16 mouse cellular contexts compared by ENCODE assay signal in genomic region chr6:29431473-29431872, GRCm38 (mm10). TPM values are rescaled to one million over a fixed set of nuclear protein-coding genes. Genes with fewer than 3 reads are reported as not detected.
A peak's percentile ranks its signal among the peaks of the same experiment; 100 is the strongest.
DNase-seq lines count a peak whose midpoint lies in the region; TF ChIP-seq lines count a peak whose summit lies in the region.
"Had no signal": no experiment of that assay in that cellular context is flagged by ENCODE, and none has a peak within 500 bp of the region (broad histone marks: within the 10 kb centered on the region; RNA-seq: fewer than 3 reads in every experiment).

No protein-coding gene starts in this region.

- no peak overlapping the region for H3K9ac ChIP-seq in heart, adult 2 months (ENCODE audit: low read depth, low read length)
- H3K9ac ChIP-seq: stomach, embryonic 15.5 days had no signal

- 0 out of 2 replicates have a peak, but pooled peaks have one; percentile 46 for TF ChIP-seq EP300 in heart, adult 2 months (IDR thresholded peaks at IDR 0.05; ENCODE audit: insufficient read depth, low read depth, low read length)

- peak; percentile 20 for DNase-seq in embryo, embryonic 11 days
- DNase-seq in embryo, embryonic 10 days (ENCODE audit: low spot score) = no peak
- peak; percentile 21 for DNase-seq in adipocyte (ENCODE audit: low spot score)
- peak; percentile 51 to 74 for DNase-seq in heart, adult 2 months
- DNase-seq in heart, postnatal 36 days = peak; percentile 20 to 37
- DNase-seq in spleen, adult 18-20 months = no peak
- no peak for DNase-seq in natural killer cell, adult 2 months (ENCODE audit: low spot score in 2 of 2)
- no peak for DNase-seq in right cerebral cortex, postnatal 25 days
- DNase-seq: adrenal gland, postnatal 36 days; cerebellum, adult 2 months; kidney, postnatal 36 days had no signal

- H3K79me2 ChIP-seq in heart, adult 2 months (replicated peaks; ENCODE audit: control insufficient read depth, insufficient read depth, low read length) = no peaks in the 10 kb centered on the region

- no peaks in the 10 kb centered on the region for H3K27me3 ChIP-seq in heart, adult 2 months (ENCODE audit: control insufficient read depth, insufficient read depth, low read length)

- H3K4me3 ChIP-seq in heart, adult 2 months = peak overlapping the region; percentile 2; the same call in 1 of the 2 replicates
- H3K4me3 ChIP-seq: erythroblast, embryonic 14.5 days; stomach, embryonic 15.5 days had no signal

- TF ChIP-seq CTCF in heart, adult 2 months (IDR thresholded peaks at IDR 0.05) = no peak

- no peak for TF ChIP-seq POLR2A in heart, adult 2 months (IDR thresholded peaks at IDR 0.05; ENCODE audit: insufficient read depth, low read depth, low read length)

- H3K4me1 ChIP-seq in heart, adult 2 months (ENCODE audit: control insufficient read depth, insufficient read depth, low read length) = no peaks in the 10 kb centered on the region; the same call in 1 of the 2 replicates

- peak overlapping the region; percentile 89 for H3K27ac ChIP-seq in heart, adult 2 months
- H3K27ac ChIP-seq: stomach, embryonic 15.5 days had no signal

- no peaks in the 10 kb centered on the region for H3K36me3 ChIP-seq in heart, adult 2 months (ENCODE audit: control insufficient read depth, insufficient read depth, low read length)
- H3K36me3 ChIP-seq: G1E; stomach, embryonic 15.5 days had no signal

- 47% methylated on average over 5 of the region's 5 CpGs for WGBS in heart, adult 2 months

- intact Hi-C loops in heart, adult 2 months (cut with DNase I) = loop anchor here (1.0 to 5.0 kb wide), 2 partner anchors 42 to 69 kb away; no protein-coding TSS in a partner anchor
- intact Hi-C loops in heart, postnatal 36 days (cut with DNase I) = loop anchor here (5.0 kb wide), 1 partner anchor 84 kb away; the partner anchor contains the start of gene Calu

RNA-seq across cellular contexts. Expression of gene Flnc, which starts 1.6 kb away (rescaled TPM):
- total RNA-seq in heart, adult 2 months (2021) = 100 to 1,000 TPM; 192 to 222 TPM
- polyA plus RNA-seq in heart, adult 2 months (2012; rRNA removed) = 56.0 and 69.0 TPM in 2 replicates
- total RNA-seq in heart, postnatal 36 days (2021) = 100 to 1,000 TPM; 205 to 216 TPM
- total RNA-seq: megakaryocyte progenitor cell, adult 5-6 weeks had no signal
- polyA plus RNA-seq: erythroblast, embryonic 14.5 days; inflammation-experienced regulatory T-cells, adult 6 months had no signal

RNA-seq across cellular contexts. Expression of gene Ccdc136, which starts 35.4 kb away (rescaled TPM):
- total RNA-seq in heart, adult 2 months (2021) = 1 to 10 TPM; 1.7 to 2.4 TPM
- 2.1 and 3.0 TPM in 2 replicates for polyA plus RNA-seq in heart, adult 2 months (2012; rRNA removed)
- total RNA-seq in heart, postnatal 36 days (2021) = 1 to 10 TPM; 1.7 to 3.0 TPM
- total RNA-seq: megakaryocyte progenitor cell, adult 5-6 weeks had no signal
- polyA plus RNA-seq: erythroblast, embryonic 14.5 days had no signal

RNA-seq across cellular contexts. Expression of gene Atp6v1f, which starts 36.0 kb away (rescaled TPM):
- 100 to 1,000 TPM; 109 to 125 TPM for total RNA-seq in heart, adult 2 months (2021)
- 186 and 208 TPM in 2 replicates for polyA plus RNA-seq in heart, adult 2 months (2012; rRNA removed)
- total RNA-seq in heart, postnatal 36 days (2021) = 100 to 1,000 TPM; 105 to 107 TPM

RNA-seq across cellular contexts. Expression of gene Atp6v1fnb, which starts 39.8 kb away (rescaled TPM):
- not detected for total RNA-seq in heart, adult 2 months (2021)
- not detected in 2 replicates for polyA plus RNA-seq in heart, adult 2 months (2012; rRNA removed)
- not detected for total RNA-seq in heart, postnatal 36 days (2021)
- polyA plus RNA-seq: erythroblast, embryonic 14.5 days; G1E; inflammation-experienced regulatory T-cells, adult 6 months had no signal

RNA-seq across cellular contexts. Expression of gene Opn1sw, which starts 43.2 kb away (rescaled TPM):
- not detected for total RNA-seq in heart, adult 2 months (2021)
- 0.67 TPM in 1 of 2 replicates, not detected in the other for polyA plus RNA-seq in heart, adult 2 months (2012; rRNA removed)
- under 1 TPM in 1 of 2 experiments, not detected in 1; 0.11 TPM for total RNA-seq in heart, postnatal 36 days (2021)
- total RNA-seq: adrenal gland, postnatal 36 days; megakaryocyte progenitor cell, adult 5-6 weeks had no signal
- polyA plus RNA-seq: cerebellum, adult 2 months; erythroblast, embryonic 14.5 days; G1E had no signal

Comparison
In these comparisons a context has a peak if more than half of its experiments do, and no peak if none do; other contexts are left out.
1. DNase-seq: peak in embryo, embryonic 11 days (single experiment), adipocyte (single experiment), heart, adult 2 months (2 of 2) and heart, postnatal 36 days (2 of 2); none in embryo, embryonic 10 days (single experiment), spleen, adult 18-20 months (0 of 2), natural killer cell, adult 2 months (0 of 2) and right cerebral cortex, postnatal 25 days (single experiment).